Mouse (Mus musculus) brain, embryonic 14.5 days (tissue): ENCODE data around the gene Nemp2. TPM values are rescaled to one million over a fixed set of nuclear protein-coding genes. Genes with fewer than 3 reads are reported as not detected.

ENCODE experiments used
- DNase-seq: peaks from one replicate; pipeline ENCODE4 v3.0.0-alpha.2; 2011; ENCODE audit warnings: low read depth
- CTCF ChIP-seq: fragments of 200-500 bp; IDR thresholded peaks from 2 replicates; pipeline ENCODE4 v1.5.1; 2012; ENCODE audit warnings: inconsistent platforms, mild to moderate bottlenecking, moderate library complexity, borderline replicate concordance; ENCODE audit not compliant: insufficient read depth, insufficient read length; ENCODE audit errors: extremely low read depth
- POLR2A ChIP-seq: fragments of 200-500 bp; IDR thresholded peaks from 2 replicates; pipeline ENCODE4 v1.6.1; 2012; ENCODE audit warnings: mild to moderate bottlenecking, inconsistent platforms, borderline replicate concordance; ENCODE audit not compliant: poor library complexity, insufficient read depth, insufficient read length, severe bottlenecking; ENCODE audit errors: extremely low read depth
- polyA plus RNA-seq: library from polyadenylated mRNA; depleted of rRNA; stranded (reverse); fragments of >200 nt; gene quantifications from 2 replicates; pipeline ENCODE4 v1.2.3, GENCODE M21; 2012

Gene Nemp2
- polyA plus RNA-seq, 1 experiment = 19.9 TPM

GRCm38 (mm10) chr1:52631570-52631969 is 1.1 kb downstream of the Nemp2 start:
- TF ChIP-seq POLR2A = no peak
- DNase-seq = peak; percentile 21

DNA sequence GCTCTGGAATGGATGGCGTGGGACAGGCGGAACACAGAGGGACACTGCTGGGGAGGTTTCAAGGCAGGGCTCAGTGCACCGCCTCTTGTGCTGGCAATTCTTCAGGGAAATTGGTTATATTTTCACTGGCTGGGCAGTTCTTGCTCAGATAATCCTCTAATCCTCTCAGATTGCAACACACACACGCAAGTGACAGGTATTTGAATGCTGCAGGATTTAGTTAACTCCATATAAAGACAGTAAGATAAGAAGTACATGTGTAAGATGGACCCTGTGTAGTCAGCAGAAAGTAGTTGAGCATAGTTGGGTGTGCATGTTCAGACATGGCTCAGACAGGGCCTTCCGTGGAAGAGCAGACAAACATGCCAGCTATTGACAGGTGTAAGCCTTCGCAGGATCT is 3.7 kb downstream of the Nemp2 start:
- DNase-seq = no peak
- TF ChIP-seq POLR2A (no peak), CTCF (no peak)

GRCm38 (mm10) chr1:52635932-52636331 is 5.4 kb downstream of the Nemp2 start:
- DNase-seq = no peak
- TF ChIP-seq CTCF = no peak
- no peak for TF ChIP-seq POLR2A

DNA sequence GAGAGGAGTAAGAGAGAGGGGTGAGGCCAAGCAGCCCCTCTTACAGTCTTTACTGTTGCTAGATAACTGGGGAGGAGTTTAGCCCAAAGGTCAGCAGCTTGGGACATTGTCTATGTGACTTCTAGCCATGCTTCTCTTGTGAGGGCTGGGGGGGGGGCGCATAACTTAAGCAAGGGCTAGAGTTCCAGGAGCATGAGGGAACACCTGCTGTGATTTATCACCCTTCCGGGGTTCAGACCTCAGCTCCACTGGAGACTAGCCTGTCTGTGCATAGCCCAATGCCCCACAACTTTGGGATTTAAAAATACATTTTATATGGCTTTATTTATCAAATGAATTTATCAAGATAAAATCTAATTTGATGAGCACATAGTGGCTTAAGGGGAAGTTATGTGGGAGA is 7.6 kb downstream of the Nemp2 start:
- TF ChIP-seq CTCF = no peak
- TF ChIP-seq POLR2A = no peak
- DNase-seq = no peak

GRCm38 (mm10) chr1:52639090-52639489 is 8.6 kb downstream of the Nemp2 start:
- TF ChIP-seq POLR2A = no peak
- no peak for TF ChIP-seq CTCF
- DNase-seq = no peak

- DNase-seq = no peak
- TF ChIP-seq POLR2A (no peak), CTCF (no peak)
Observed at GRCm38 (mm10) chr1:52640266-52640665, 9.8 kb downstream of the Nemp2 start.

- TF ChIP-seq POLR2A (no peak), CTCF (no peak)
- no peak for DNase-seq
Observed at GRCm38 (mm10) chr1:52640736-52641135, 10.2 kb downstream of the Nemp2 start.

DNA sequence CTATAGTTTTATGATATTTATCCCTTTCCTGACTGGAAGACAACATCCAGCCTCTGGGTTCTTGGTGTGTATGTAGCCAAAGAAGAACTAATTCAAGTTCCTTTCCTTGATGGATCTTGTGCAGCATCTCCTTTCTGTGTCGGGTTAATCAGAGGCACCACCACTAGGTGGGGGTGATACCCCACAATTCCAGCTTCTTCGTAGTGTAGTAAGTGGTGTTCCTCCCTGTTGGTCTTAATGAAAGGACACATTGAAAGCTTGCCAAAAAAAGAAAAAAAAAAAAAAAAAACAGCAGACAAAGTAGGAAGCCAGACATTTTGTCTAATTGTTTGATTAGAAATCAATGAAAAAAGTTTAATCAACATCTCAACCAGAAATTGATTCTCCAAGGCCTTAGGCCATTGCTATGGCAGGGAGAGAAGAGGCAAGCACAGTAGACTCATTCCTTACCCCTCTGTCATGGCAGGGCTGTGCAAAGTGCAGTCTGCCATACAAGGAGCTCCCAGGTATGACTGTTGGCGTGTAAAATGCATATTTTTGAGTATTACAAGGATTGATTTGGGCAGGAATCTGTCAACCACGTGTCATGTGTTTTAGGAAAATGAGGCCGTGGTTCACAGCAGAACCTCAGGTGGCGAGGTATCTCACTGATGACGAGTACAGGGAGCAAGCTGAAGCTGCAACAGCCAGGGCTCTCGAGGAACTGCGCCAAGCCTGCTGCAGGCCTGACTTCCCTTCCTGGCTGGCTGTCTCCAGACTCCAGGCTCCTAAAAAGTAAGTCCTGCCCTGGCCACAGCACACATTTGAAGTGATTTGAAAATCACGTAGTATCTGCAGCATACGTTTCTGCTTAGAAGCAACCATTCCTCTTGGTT is 17.9 kb downstream of the Nemp2 start:
- peak; percentile 74; the same call in 1 of the 2 replicates for TF ChIP-seq CTCF
- TF ChIP-seq POLR2A = no peak
- peak; percentile 93 for DNase-seq

GRCm38 (mm10) chr1:52650066-52650465 is 19.6 kb downstream of the Nemp2 start:
- TF ChIP-seq POLR2A (no peak), CTCF (no peak)
- no peak for DNase-seq

DNA sequence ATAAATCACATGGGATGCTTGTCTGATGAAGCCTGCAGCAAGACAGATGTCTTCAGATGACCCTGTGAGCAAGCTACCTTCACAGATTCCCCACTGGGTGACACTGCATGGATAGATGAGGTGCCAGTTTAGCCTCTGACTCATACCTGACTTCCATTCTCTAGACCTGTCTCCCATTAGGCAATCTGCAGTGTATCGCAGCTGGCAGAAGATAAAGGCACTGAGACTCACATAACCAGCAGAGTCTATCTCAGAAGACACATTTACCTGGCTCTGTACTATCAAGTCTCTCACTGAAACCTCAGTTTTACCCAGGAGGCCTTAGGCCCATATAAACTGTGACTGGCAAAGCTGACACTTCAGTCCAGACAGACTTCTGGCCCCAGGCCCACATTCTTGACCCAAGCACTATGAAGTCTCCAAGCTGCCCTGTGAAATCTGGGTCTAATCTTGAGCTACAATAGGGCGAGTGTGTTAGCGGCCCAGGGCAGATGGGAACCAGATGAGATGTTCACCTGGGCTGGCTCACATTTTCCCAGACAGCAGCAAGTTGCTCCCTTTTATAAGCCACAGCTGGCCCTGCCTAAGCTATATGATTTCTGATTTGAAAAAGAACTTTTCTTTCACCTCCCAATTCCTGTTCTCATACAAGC is 22.2 kb downstream of the Nemp2 start:
- TF ChIP-seq POLR2A = no peak
- no peak for TF ChIP-seq CTCF
- no peak for DNase-seq

DNA sequence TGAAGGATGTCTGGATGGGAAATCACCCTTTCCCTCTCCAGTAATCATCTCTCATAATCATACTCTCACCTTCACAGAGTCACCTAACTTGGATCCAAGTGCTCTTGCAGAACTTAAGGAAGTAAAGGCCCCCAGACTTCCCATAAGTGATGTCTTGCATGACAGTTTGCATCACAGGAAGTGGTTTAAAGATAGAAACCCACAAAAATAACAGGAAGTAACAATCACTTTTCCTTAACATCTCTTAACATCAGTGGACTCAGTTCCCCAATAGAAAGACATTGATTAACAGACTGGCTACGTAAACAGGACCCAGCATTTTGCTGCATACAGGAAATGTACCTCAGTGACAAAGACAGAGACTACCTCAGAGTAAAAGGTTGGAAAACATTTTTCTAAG is 22.9 kb downstream of the Nemp2 start:
- no peak for DNase-seq
- TF ChIP-seq CTCF = no peak
- TF ChIP-seq POLR2A = no peak

DNA sequence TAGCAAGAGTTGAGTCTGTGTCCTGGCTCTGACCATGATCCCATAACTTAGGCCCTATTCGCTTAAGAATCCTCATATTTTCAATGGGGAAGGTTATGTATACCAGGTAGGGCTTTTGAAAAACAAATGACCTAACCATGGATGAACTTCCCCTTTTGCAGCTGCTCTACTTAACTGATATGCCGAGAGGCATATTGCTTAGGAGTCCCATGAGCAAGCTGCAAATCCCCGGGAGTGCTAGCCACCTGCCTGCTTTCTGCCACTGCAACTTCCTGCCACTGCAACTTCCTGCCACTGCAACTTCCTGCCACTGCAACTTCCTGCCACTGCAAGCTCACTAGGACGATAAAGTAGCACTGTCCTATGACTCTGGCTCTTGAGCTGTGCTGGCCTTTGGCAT is 24.6 kb downstream of the Nemp2 start:
- DNase-seq = no peak
- TF ChIP-seq CTCF = no peak
- TF ChIP-seq POLR2A = no peak
